Mouse (Mus musculus) adrenal gland, postnatal 36 days (tissue): ENCODE measurements around the gene Sp110. TPM values are rescaled to one million over a fixed set of nuclear protein-coding genes. Genes with fewer than 3 reads are reported as not detected.
A peak's percentile ranks its signal among the peaks of the same experiment; 100 is the strongest.
"Not testable (repeated sequence)": the region's sequence is repeated elsewhere in the genome, so short reads cannot be mapped to it uniquely, and the experiment has no call there.

Experiments
- DNase-seq, 2 experiments: peaks; one replicate each; pipeline ENCODE4 v3.0.0; 2021; ENCODE audit warnings: mixed read lengths in 1 of 2
- long read RNA-seq, 2 experiments: library from polyadenylated mRNA; stranded (forward); transcript quantifications; one replicate each; pipeline ENCODE4 v2.0.0; 2021; ENCODE audit warnings: borderline sequencing depth in 2 of 2
- total RNA-seq, 2 experiments: library from RNA; stranded (reverse); gene quantifications; 2 replicates each; pipeline ENCODE4 v1.2.3; 2021

The Sp110 gene
- total RNA-seq = 1 to 10 TPM; 2.4 to 3.4 TPM
- long read RNA-seq, experiment 1, partial matches to known transcripts = 2 of 5 reads
- long read RNA-seq, experiment 1, other reads (novel, unspliced or antisense) = 2 of 5 reads
- long read RNA-seq, experiment 2, partial matches to known transcripts = 0 of 1 reads
- long read RNA-seq, experiment 2, other reads (novel, unspliced or antisense) = 1 of 1 reads

GRCm38 (mm10) chr1:85598271-85599012 is at the start of gene Sp110:
TSS of gene Sp110 (minus strand) at chr1:85598817.
- DNase-seq = peak in 1 of 2 experiments; percentile 13

DNA sequence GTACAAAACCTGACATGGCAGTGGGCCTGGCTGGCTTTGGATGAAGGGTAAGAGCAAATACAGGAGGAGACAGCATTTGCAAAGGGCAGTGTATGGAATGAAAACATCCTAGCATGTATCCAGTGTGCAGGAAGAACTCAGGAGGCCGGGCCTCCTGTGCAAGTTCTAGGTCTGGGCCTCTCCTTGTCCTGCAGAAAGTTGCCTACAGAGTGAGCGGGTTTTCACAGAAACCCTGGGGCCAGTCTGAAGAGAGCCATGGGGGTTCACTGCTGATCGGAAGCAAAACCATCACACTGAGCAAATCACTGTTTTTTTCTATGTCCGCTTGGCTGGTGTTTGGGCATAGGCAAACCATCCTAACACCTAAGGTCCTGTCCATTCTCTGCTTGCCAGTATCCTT is 39.5 kb upstream of the Sp110 start:
- DNase-seq = peak in 1 of 2 experiments; percentile 4

- DNase-seq = not testable (repeated sequence)
These were observed 38.3 kb upstream of the Sp110 start for GRCm38 (mm10) chr1:85636936-85637335.

GRCm38 (mm10) chr1:85618689-85619088 is 20.1 kb upstream of the Sp110 start:
- DNase-seq = not testable (repeated sequence)

GRCm38 (mm10) chr1:85617161-85617560 is 18.5 kb upstream of the Sp110 start:
- not testable (repeated sequence) for DNase-seq

GRCm38 (mm10) chr1:85615819-85616218 is 17.2 kb upstream of the Sp110 start:
- not testable (repeated sequence) for DNase-seq

DNA sequence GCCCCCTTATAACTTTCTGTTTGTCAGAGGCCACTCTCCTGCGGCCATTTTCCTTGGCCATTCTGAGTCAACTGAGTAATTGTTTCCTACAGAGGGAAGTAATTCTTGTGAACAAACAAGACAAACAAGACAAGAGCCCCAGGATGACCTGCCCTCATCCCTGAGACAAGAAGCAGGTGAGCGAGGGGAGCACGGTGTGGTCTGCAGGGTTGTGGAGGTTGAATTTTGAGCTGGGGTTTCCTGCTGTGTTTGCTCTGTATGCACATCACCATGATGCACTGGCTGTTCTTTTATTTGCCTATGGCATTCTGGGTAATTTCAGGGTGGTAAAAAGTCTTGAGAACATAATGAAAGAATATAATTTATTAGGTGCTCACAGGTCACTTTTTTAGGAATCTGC is 16.5 kb upstream of the Sp110 start:
- not testable (repeated sequence) for DNase-seq

GRCm38 (mm10) chr1:85610581-85610980 is 12.0 kb upstream of the Sp110 start:
- DNase-seq = not testable (repeated sequence)

GRCm38 (mm10) chr1:85608361-85608760 is 9.7 kb upstream of the Sp110 start:
- DNase-seq = not testable (repeated sequence)

GRCm38 (mm10) chr1:85604341-85604740 is 5.7 kb upstream of the Sp110 start:
- not testable (repeated sequence) for DNase-seq

GRCm38 (mm10) chr1:85600794-85601193 is 2.2 kb upstream of the Sp110 start:
- DNase-seq = peak; percentile 20 to 22

DNA sequence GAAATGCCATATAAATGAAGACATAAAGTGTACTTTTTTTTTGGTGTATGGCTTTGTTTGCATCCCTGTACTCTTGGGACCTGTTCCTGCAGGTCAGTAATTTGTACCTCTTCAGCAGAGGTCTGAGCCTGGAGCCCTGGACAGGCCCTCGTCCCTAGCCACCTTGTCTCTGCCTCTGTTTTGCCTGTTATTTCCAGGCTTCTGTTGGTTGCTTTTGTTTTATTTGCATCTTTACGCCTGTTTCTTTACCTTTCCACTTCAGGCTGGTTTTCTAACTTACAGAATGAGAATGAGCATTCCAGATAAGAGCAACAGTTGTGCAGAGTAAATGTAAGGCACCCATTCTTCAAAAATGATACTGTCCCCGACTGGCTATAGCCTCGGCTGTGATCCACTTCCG is 1.5 kb upstream of the Sp110 start, which contains the start of gene Sp140:
Sp140 (plus strand) TSS at position 301 of the 400 bp plus-strand sequence.
- DNase-seq = not testable (repeated sequence)

DNA sequence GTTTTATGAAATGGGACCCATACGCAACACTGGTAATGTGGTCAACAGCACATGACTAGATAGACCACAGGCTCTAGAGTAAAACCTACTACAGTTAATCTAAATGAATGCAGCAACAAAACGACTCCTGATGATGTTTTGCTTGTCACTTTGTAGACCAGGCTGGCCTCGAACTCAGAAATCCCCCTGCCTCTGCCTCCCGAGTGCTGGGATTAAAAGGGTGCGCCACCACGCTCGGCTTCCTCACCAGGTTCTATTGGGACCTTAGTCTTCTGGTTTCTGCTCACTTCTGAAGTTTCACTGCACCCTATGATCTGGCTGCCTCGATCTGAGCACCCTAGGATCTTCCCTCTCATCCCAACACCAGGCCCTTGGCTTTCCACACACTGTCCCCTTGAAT is 6.1 kb downstream of the Sp110 start:
- DNase-seq = not testable (repeated sequence)

- DNase-seq = not testable (repeated sequence)
These were observed 9.9 kb downstream of the Sp110 start for GRCm38 (mm10) chr1:85588697-85589096.

DNA sequence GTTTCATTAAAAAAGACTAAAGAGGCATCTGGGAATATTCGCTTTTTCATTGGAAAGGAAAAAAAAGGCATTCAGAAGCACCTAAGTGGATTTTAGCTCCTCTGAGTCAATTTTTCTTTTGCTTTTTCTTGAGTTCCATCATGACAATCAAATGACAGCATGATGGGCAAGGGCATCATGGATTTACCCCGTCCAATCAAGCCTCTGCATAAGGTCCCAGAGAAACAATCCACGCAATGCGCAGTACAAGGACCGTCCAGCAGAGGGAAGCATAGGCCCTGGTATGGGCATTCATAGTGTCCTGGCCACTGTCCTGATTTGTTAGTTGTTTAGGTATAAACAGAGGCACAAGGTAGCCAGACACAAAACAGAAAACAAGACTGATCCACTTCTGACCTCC is 17.1 kb downstream of the Sp110 start:
- not testable (repeated sequence) for DNase-seq

DNA sequence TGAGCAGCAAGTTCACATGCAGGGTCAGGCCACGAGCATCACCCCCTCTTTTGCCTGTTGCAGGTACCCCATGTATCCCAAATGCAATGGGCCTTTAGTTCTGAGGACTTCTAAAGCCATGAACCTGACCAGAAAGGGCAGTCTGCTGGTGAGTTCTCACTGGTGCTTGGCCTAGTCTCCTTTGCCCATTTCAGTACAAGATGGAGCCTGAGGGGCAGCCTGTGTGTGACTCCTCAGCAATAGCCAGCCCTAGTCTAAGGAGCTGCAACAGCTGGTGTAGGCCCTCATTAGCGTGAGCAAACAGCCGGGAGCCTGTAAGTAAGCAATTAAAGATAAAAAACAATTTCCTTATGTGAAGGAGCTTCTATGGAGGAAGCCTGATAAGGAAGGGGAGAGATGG is 18.0 kb downstream of the Sp110 start:
- DNase-seq = not testable (repeated sequence)

GRCm38 (mm10) chr1:85580148-85580534 is 18.5 kb downstream of the Sp110 start:
- DNase-seq = not testable (repeated sequence)

DNA sequence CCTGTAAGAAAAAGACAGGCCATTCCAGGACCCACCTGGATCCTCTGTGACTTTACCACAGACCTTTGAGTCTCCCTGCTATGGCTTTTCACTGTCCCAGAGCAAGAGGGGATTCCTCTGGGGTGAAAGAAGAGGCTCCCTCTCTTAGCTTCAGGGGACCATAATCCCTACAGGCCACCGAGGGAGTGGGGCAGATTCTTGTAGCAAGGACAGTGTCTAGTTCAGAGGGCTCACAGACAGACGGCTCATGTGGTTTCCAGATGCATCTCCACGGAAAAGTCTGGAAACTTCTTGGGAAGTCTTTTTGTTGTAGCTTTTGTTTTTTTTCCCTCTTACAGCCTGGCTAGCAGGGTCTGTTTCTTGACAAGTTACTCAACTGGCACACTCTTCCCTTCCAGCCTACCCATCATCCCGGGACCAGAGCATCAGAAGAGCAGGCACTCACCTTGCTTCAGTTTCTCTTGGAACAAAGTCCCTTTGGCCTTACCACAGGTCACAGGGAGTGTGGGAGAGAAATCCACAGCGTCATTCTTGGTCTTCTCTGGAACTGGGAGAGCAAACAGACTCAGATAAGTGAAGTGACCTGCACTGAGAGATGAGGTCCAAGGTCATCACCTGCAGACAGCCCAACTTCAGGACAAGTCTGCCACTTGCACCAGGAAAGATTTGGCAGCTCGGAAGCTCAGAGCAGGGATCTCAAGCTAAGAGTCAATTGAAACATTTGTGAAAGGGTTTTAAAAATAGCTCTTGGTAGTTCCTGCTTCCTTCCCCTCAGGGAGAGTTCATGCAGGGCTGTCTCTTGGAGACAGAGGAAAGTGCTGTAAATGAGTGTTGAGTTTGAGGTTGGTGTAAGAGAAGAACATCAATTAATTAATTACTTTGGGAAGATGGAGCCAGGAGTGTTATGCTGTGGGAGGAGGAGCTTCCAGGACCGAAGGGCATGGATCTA is 19.1 kb downstream of the Sp110 start:
- DNase-seq = not testable (repeated sequence)

DNA sequence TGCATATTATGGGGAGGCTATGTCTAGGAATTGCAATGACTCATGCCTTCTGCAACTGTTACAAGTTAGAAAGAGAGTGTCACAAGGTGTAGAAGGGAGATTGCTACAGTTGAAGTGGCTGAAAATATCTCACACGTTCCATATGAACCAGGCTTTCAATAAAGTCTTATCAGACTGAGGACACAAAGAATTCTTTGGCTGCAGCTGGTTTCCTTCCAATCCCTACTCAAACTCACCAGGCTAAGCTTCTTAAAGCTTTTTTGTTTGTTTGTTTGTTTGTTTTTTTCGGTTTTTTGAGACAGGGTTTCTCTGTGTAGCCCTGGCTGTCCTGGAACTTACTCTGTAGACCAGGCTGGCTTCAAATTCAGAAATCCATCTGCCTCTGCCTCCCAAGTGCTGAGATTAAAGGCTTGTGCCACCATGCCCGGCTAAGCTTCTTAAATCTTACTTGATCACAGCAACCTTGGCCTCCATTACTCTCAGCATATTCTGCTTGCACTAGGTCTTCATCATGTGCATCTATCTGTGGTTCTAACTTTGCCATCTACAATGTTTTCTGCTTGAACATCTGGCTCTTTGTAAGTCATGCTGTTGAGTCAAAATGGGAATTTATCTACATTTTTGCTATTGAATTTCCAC is 20.1 kb downstream of the Sp110 start:
- DNase-seq = not testable (repeated sequence)

GRCm38 (mm10) chr1:85575376-85575775 is 23.2 kb downstream of the Sp110 start, which contains the start of gene G530012D18Rik:
TSS of gene G530012D18Rik (plus strand) at chr1:85575676.
- DNase-seq = not testable (repeated sequence)

DNA sequence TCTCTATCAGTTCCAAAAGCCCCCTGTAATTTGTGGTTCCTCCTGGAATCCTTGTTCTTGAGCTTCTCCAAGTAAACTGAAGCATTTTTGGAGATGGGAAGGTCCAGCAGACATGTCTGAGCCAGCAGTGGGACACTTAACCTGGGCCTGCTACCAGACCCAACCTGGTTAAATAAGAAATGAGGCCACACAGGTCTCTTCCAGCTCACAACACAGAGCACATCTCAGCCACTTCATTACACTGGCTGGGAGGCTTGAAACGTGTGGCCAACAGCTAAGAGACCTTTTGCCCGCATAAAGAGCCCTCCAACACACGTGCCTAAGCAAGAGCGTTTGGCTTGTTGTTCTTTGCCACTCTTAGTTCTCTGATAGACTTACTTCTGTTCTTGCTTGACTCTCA is 25.1 kb downstream of the Sp110 start:
- DNase-seq = not testable (repeated sequence)

- not testable (repeated sequence) for DNase-seq
These were observed 43.4 kb downstream of the Sp110 start for GRCm38 (mm10) chr1:85555261-85555660.
